Comparison of ENCODE assay signal across 24 mouse cellular contexts in the genomic region with DNA sequence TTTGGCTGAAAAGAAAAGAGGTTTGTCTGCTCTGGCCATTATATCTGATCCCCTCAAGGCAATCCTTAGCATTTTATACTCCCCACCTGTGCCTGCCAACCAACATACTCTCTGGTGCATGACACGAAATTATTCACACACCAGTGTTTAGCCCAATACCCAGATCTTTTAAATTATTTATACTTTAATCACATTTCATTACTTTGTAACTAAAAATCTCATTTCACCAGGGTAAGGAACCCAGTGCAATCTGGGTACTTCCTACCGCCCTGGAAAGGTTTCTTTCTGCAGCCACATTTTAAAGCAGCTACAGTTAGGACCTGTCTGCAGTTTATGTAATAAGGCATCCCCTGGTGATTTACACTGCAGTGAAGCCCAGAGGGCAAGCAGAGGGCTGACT.
DNase-seq lines count a peak whose midpoint lies in the region; ATAC-seq and TF ChIP-seq lines count a peak whose summit lies in the region.
"Had no signal": no experiment of that assay in that cellular context is flagged by ENCODE, and none has a peak within 500 bp of the region (broad histone marks: within the 10 kb centered on the region; RNA-seq: fewer than 3 reads in every experiment).

No protein-coding gene starts in this region.

- no peak overlapping the region for H3K4me3 ChIP-seq in kidney, embryonic 16.5 days (ENCODE audit: low read length)
- H3K4me3 ChIP-seq in hindbrain, embryonic 12.5 days = no peak overlapping the region
- no peak overlapping the region for H3K4me3 ChIP-seq in limb, embryonic 14.5 days (replicated peaks; ENCODE audit: low read length)
- no peak overlapping the region for H3K4me3 ChIP-seq in neural tube, embryonic 12.5 days
- H3K4me3 ChIP-seq in kidney, embryonic 14.5 days (ENCODE audit: low read length) = no peak overlapping the region
- H3K4me3 ChIP-seq: forebrain, embryonic 10.5 days; heart, embryonic 13.5 days; intestine, embryonic 15.5 days; layer of hippocampus, adult 2 months; megakaryocyte, embryonic 14.5 days had no signal

- 46% methylated on average over 2 of the region's 2 CpGs for WGBS in kidney, embryonic 16.5 days
- 55% methylated on average over 2 of the region's 2 CpGs for WGBS in hindbrain, embryonic 12.5 days
- WGBS in limb, embryonic 14.5 days = 18% methylated on average over 2 of the region's 2 CpGs
- WGBS in neural tube, embryonic 12.5 days = 42% methylated on average over 2 of the region's 2 CpGs
- 40% methylated on average over 2 of the region's 2 CpGs for WGBS in kidney, embryonic 14.5 days

- no peaks in the 10 kb centered on the region for H3K9me3 ChIP-seq in kidney, embryonic 16.5 days (ENCODE audit: low read length)
- H3K9me3 ChIP-seq in hindbrain, embryonic 12.5 days (replicated peaks) = no peaks in the 10 kb centered on the region
- H3K9me3 ChIP-seq in limb, embryonic 14.5 days (ENCODE audit: control insufficient read depth, low read length) = no peaks in the 10 kb centered on the region
- no peaks in the 10 kb centered on the region for H3K9me3 ChIP-seq in neural tube, embryonic 12.5 days
- H3K9me3 ChIP-seq in kidney, embryonic 14.5 days (ENCODE audit: control insufficient read depth, low read length) = no peaks in the 10 kb centered on the region
- H3K9me3 ChIP-seq: forebrain, embryonic 10.5 days; heart, embryonic 13.5 days; intestine, embryonic 15.5 days; megakaryocyte, embryonic 14.5 days had no signal

- no peak for TF ChIP-seq POLR2A in limb, embryonic 14.5 days (IDR thresholded peaks at IDR 0.05; ENCODE audit: borderline replicate concordance, extremely low read depth, insufficient read depth, insufficient read length)

- ATAC-seq in kidney, embryonic 16.5 days (ENCODE audit: low FRiP score, low TSS enrichment) = peak; percentile 15; the same call in 1 of the 2 replicates
- 0 out of 2 replicates have a peak, but pooled peaks have one; percentile 71 for ATAC-seq in hindbrain, embryonic 12.5 days (ENCODE audit: low FRiP score)
- ATAC-seq in limb, embryonic 14.5 days (ENCODE audit: low FRiP score, low read depth) = no peak
- ATAC-seq in neural tube, embryonic 12.5 days (ENCODE audit: low FRiP score, low read depth) = no peak
- no peak for ATAC-seq in kidney, embryonic 14.5 days (ENCODE audit: low FRiP score, low TSS enrichment)
- ATAC-seq: intestine, embryonic 15.5 days; liver, postnatal 0 days had no signal

- no peaks in the 10 kb centered on the region for H3K4me1 ChIP-seq in kidney, embryonic 16.5 days (ENCODE audit: insufficient read depth, low read length)
- peaks cover 9% of the 10 kb centered on the region; the same call in 1 of the 2 replicates for H3K4me1 ChIP-seq in hindbrain, embryonic 12.5 days
- H3K4me1 ChIP-seq in limb, embryonic 14.5 days (ENCODE audit: control insufficient read depth, insufficient read depth, low read length) = no peaks in the 10 kb centered on the region
- H3K4me1 ChIP-seq in neural tube, embryonic 12.5 days = peaks cover 3% of the 10 kb centered on the region
- H3K4me1 ChIP-seq in kidney, embryonic 14.5 days (ENCODE audit: control insufficient read depth, insufficient read depth, low read length) = no peaks in the 10 kb centered on the region
- H3K4me1 ChIP-seq: forebrain, embryonic 10.5 days; heart, embryonic 13.5 days; intestine, embryonic 15.5 days; megakaryocyte, embryonic 14.5 days had no signal

- H3K9ac ChIP-seq in kidney, embryonic 16.5 days (replicated peaks; ENCODE audit: low read length) = no peak overlapping the region
- no peak overlapping the region for H3K9ac ChIP-seq in hindbrain, embryonic 12.5 days
- no peak overlapping the region for H3K9ac ChIP-seq in limb, embryonic 14.5 days (ENCODE audit: low read depth, low read length, severe bottlenecking)
- H3K9ac ChIP-seq in neural tube, embryonic 12.5 days = no peak overlapping the region
- no peak overlapping the region for H3K9ac ChIP-seq in kidney, embryonic 14.5 days (ENCODE audit: low read depth, low read length)
- H3K9ac ChIP-seq: heart, embryonic 13.5 days; intestine, embryonic 15.5 days; liver, postnatal 0 days had no signal

- no peaks in the 10 kb centered on the region for H3K36me3 ChIP-seq in kidney, embryonic 16.5 days (ENCODE audit: insufficient read depth, low read length)
- H3K36me3 ChIP-seq in hindbrain, embryonic 12.5 days = no peaks in the 10 kb centered on the region
- H3K36me3 ChIP-seq in limb, embryonic 14.5 days (ENCODE audit: control insufficient read depth, insufficient read depth, low read length) = no peaks in the 10 kb centered on the region
- H3K36me3 ChIP-seq in neural tube, embryonic 12.5 days = no peaks in the 10 kb centered on the region
- no peaks in the 10 kb centered on the region for H3K36me3 ChIP-seq in kidney, embryonic 14.5 days (ENCODE audit: control insufficient read depth, insufficient read depth, low read length)
- H3K36me3 ChIP-seq: forebrain, embryonic 10.5 days; heart, embryonic 13.5 days; intestine, embryonic 15.5 days had no signal

- H3K27me3 ChIP-seq in kidney, embryonic 16.5 days (ENCODE audit: insufficient read depth, low read length) = peaks cover 8% of the 10 kb centered on the region
- no peaks in the 10 kb centered on the region for H3K27me3 ChIP-seq in hindbrain, embryonic 12.5 days
- no peaks in the 10 kb centered on the region for H3K27me3 ChIP-seq in limb, embryonic 14.5 days (ENCODE audit: control insufficient read depth, insufficient read depth, low read length)
- no peaks in the 10 kb centered on the region for H3K27me3 ChIP-seq in neural tube, embryonic 12.5 days (replicated peaks)
- no peaks in the 10 kb centered on the region; the same call in 1 of the 2 replicates for H3K27me3 ChIP-seq in kidney, embryonic 14.5 days (ENCODE audit: control insufficient read depth, insufficient read depth, low read length)
- H3K27me3 ChIP-seq: CH12.LX; heart, embryonic 13.5 days; intestine, embryonic 15.5 days; megakaryocyte, embryonic 14.5 days had no signal

- no peak for DNase-seq in kidney, postnatal 14 days
- DNase-seq in limb, embryonic 14.5 days (ENCODE audit: low spot score) = no peak
- DNase-seq in gastrocnemius, postnatal 4 days (ENCODE audit: low spot score in 2 of 2) = no peak
- no peak for DNase-seq in thymus, postnatal 36 days
- DNase-seq: adrenal gland, postnatal 25 days; cerebellum, adult 18-20 months; cerebellum, postnatal 25 days; embryo, embryonic 11 days; heart, adult 18-20 months; heart, postnatal 36 days; kidney, adult 9 months; liver, postnatal 0 days; lung, postnatal 10 days; right cerebral cortex, postnatal 4 days had no signal

- H3K27ac ChIP-seq in kidney, embryonic 16.5 days (ENCODE audit: low read length) = no peak overlapping the region
- peak overlapping the region; percentile 66 for H3K27ac ChIP-seq in hindbrain, embryonic 12.5 days
- 0 out of 2 replicates have a peak overlapping the region, but pooled peaks have one; percentile 1 for H3K27ac ChIP-seq in limb, embryonic 14.5 days (replicated peaks; ENCODE audit: low read depth, low read length)
- H3K27ac ChIP-seq in neural tube, embryonic 12.5 days = 0 out of 2 replicates have a peak overlapping the region, but pooled peaks have one; percentile 26
- H3K27ac ChIP-seq in kidney, embryonic 14.5 days (ENCODE audit: low read depth, low read length) = no peak overlapping the region
- H3K27ac ChIP-seq: forebrain, embryonic 10.5 days; heart, embryonic 13.5 days; intestine, embryonic 15.5 days; layer of hippocampus, adult 2 months had no signal

- H3K4me2 ChIP-seq in kidney, embryonic 16.5 days (replicated peaks; ENCODE audit: low read depth, low read length) = no peak overlapping the region
- no peak overlapping the region for H3K4me2 ChIP-seq in hindbrain, embryonic 12.5 days (replicated peaks)
- no peak overlapping the region for H3K4me2 ChIP-seq in limb, embryonic 14.5 days (replicated peaks; ENCODE audit: low read depth, low read length, severe bottlenecking)
- H3K4me2 ChIP-seq in neural tube, embryonic 12.5 days (replicated peaks) = no peak overlapping the region
- no peak overlapping the region for H3K4me2 ChIP-seq in kidney, embryonic 14.5 days (replicated peaks; ENCODE audit: low read depth, low read length)
- H3K4me2 ChIP-seq: heart, embryonic 13.5 days; intestine, embryonic 15.5 days had no signal

Comparison
In these comparisons a context has a peak if more than half of its experiments do, and no peak if none do; other contexts are left out.
1. ATAC-seq: peak in kidney, embryonic 16.5 days (single experiment) and hindbrain, embryonic 12.5 days (single experiment); none in limb, embryonic 14.5 days (single experiment), neural tube, embryonic 12.5 days (single experiment) and kidney, embryonic 14.5 days (single experiment).
2. H3K27ac ChIP-seq: peak in hindbrain, embryonic 12.5 days (single experiment), limb, embryonic 14.5 days (single experiment) and neural tube, embryonic 12.5 days (single experiment); none in kidney, embryonic 16.5 days (single experiment) and kidney, embryonic 14.5 days (single experiment).